Mouse (Mus musculus) testis, postnatal 14 days (tissue): ENCODE measurements around the gene Pigb.
"Not testable (repeated sequence)": the region's sequence is repeated elsewhere in the genome, so short reads cannot be mapped to it uniquely, and the experiment has no call there.

ENCODE experiments used
- DNase-seq: peaks from one replicate; pipeline ENCODE4 v3.0.0; 2021; ENCODE audit warnings: low spot score

Pigb gene

DNA sequence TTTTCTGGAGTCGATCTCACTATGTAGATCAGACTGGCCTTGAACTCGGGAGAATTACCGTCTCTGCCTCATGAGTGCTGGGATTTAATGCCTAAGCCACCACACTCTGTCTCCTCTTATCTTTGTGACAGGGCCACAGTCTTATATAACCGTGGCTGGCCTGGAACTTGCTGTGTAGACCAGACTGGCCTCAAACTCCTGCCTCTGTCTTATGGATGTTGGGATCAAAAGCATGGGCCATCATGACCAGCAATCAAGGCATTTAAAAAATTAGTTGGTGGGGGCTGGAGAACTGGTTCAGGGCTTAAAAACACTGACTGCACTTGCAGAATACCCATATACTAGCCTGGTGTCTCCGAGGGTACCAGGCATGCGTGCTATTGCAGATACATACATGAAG lies at the start of gene Pigb:
TSS of gene Pigb (minus strand) at position 299 of the 400 bp plus-strand sequence.
- DNase-seq, result no peak

DNA sequence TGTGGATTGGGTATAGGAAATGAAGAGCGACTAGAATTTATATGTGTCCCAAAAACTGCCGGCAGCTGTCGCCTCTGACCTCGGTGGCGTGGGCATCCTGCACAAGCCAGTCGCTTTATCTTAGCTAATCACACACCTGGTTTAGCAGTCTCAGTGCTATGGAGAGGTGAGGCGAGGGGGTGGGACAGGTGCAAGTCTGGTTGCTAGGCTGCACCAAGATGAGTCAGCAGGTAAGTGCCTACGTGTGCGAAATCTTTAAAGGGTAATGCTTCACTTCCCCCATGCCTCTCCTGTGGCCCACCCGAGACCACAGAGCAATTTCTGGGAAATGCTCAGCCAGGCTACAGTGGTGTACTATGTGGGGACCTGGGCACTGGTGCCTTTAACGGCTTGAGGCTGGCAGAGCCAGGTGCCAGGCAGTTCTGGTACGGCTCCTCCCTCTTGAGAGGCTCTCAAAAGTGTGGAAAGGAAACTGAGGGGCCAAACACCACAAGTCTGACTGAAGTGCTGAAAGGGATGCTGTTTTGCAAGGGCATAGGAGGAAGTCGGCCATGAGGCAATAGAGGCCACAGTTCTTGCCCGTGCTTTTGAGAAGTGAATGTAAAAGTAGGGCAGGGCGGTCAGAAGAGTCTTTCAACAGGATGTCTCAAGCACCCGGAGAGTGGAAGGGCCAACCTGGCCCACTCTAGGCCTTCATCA lies 49.2 kb upstream of the Pigb start:
- no peak for DNase-seq

DNA sequence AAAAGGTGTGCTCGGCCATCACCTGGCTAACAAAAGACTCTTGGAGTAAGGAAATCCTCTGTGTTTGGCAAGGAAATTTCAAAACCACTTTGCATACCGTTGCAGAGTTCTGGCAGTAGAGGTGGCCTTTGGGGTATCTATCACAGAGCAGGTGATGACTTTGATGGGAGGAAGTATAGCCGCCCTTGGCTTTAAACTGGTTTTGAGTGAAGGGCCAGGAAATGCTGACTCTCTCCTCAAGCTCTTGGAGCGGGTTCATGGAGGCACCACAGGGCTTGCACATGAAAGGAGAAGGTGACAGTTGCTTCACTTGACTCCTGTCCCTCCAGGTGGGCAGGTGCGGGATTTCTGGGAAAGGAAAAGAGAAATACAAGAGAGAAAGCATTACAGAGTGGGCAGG lies 47.4 kb upstream of the Pigb start:
- DNase-seq, result no peak

DNA sequence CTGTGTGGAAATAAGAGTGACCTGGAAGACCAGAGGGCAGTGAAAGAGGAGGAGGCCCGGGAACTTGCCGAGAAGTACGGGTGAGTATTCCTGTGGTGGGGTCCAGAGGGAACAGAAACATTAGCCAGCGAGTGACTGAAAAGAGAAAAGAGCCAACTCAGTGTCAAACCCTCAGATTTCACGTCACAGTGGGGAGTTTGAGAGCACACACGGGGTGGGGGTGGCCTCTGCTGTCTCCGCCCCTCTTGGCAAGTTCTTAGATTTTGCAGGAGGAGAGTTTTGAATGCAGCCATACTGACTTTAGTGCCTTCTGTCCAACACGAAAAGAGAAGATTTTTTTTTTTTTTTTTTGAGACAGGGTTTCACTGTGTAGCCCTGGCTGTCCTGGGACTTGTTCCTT lies 46.9 kb upstream of the Pigb start:
- no peak for DNase-seq

DNA sequence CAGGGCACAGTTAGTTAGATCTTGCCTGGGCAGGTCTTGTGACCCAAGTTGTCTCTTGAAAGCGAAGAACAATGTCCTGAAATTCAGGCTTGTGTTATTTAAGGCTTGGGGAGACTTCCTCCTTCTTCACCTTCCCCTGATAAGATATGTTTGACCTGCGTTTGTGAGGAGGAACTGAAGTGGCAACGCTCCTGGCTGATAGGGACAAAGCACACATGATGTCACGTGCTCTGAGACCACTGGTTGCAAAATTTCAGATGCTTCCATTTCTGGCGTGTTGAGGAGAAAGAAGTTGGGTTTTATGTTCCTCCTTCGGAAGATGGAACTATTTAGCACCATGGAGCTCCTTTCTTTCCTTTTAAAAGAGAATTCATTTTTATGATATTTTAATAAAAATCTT lies 45.7 kb upstream of the Pigb start:
- DNase-seq, result no peak

DNA sequence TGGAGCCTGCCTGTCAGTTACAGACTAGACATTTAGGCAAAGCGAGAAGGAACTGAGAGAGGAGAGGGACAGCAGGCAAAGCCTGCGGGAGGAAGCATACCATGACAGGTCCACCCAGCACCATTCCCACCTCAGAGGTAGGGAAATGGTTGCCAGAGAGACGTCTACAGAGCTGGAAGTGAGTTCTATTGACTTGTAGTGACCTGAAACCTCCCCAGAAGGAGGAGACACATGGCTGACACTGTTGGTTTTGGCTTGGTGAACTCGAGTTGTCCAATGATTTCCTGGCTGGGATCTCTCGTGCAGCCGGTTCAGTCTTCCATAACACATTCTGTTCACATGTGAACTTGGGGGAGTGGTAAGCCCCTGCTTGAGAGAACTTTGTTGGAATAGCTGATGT lies 43.8 kb upstream of the Pigb start:
- no peak for DNase-seq

DNA sequence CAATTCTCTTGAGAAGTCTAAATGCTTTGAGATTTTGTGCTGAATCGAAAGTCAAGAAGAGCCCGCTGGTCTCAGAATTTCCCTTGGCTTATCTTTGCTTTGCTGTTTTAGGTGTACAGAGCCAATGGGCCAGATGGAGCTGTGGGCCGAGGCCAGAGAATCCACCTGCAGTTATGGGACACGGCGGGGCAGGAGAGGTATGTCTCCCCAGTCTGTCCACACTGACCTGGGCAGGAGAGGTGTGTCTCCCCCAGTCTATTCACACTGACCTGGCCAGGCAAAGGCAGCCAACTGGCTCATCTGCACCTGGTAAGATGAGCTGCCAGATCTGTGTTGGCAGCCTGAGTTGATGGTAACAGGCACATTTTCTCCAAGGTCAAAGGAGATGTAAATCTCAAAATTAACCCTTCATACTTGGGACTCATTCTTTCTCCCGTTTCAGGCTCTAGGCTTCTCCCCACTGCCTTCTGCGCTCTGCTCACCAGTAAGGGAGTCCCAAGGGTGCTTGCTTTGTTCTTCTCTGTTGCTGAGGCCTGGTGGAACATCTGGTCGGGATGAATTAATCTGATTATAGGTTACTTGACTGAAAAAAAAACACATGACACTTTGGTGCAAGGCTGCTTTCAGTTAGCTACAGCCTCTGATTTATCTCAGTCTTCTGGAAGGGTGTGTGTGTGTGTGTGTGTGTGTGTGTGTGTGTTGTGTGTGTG lies 42.3 kb upstream of the Pigb start:
- DNase-seq, result no peak

DNA sequence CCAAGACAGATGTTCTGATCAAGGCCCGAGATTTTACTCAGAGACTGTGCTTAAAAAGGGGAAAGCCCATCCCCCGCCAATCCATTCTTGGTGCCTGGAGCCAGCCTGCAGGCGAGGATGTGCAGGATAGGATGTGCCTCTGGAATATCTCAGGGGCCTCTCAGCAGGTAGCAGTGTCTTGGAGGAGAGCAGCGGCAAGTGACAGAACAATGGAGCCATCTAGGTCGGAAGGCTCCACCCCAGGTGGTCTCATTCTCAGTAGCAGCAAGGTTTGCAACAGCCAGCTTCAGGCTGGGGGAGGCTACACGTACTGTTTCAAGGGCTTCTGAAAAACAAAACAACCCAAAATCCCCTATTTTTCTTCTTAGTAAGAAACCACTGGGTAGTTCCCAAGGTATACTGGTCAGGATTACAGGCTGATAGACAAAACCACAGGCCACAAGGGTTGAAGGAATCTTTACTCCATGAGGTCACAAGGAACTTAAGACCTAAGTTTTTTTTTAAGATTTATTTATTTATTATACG lies 39.7 kb upstream of the Pigb start:
- DNase-seq, result no peak

DNA sequence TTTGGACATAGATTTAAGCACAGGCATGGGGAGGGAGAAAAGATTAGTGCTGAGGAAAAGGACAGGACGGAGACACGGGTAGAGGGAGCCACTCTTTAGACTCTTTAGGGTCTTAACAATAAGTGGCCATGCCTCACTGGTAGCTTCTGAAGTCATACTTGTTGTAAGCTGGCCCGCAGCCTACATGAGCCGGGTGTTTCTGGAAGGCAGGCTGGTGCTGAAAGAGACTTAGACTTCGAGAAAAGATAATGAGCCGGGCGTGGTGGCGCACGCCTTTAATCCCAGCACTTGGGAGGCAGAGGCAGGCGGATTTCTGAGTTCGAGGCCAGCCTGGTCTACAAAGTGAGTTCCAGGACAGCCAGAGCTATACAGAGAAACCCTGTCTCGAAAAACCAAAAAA lies 39.2 kb upstream of the Pigb start:
- not testable (repeated sequence) for DNase-seq

DNA sequence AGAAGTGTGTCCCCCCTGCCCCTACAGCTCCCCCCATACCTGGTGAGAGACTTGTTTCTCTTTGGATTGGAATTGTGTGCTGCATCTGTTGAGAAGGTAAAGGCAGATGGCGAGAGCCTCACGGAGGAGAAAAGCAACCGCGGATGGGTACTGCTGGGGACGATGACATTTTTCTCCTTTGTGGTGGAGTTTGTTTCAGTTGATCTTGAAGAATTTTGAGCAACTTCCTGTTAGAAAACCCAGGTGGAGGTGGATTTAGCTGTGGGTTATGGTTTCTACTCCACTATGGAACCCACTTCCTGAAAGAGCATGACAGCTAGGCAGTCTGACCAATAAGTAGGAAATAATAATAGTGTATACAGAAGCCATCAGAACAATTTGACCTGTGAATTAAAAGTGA lies 33.0 kb upstream of the Pigb start:
- DNase-seq, result no peak

DNA sequence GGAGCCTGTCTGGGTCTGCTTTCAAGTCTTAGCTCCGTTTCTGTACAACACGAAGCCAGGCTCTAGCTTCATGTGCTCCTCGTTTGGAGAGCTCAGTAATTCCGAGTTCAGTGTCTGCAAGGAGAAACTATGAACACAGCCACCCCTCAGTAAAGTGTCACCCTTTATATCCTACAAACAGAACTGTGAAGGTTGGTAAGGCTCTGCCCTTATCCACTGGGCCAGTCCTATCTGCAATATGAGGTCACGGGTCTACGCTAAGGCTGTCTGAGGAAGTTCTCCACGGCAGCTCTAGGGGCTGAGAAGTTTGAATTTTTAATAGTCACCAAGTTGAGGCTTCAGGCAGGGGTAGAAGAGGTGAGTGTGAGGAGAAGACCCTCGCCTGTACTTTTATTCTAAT lies 32.2 kb upstream of the Pigb start:
- DNase-seq, result no peak

DNA sequence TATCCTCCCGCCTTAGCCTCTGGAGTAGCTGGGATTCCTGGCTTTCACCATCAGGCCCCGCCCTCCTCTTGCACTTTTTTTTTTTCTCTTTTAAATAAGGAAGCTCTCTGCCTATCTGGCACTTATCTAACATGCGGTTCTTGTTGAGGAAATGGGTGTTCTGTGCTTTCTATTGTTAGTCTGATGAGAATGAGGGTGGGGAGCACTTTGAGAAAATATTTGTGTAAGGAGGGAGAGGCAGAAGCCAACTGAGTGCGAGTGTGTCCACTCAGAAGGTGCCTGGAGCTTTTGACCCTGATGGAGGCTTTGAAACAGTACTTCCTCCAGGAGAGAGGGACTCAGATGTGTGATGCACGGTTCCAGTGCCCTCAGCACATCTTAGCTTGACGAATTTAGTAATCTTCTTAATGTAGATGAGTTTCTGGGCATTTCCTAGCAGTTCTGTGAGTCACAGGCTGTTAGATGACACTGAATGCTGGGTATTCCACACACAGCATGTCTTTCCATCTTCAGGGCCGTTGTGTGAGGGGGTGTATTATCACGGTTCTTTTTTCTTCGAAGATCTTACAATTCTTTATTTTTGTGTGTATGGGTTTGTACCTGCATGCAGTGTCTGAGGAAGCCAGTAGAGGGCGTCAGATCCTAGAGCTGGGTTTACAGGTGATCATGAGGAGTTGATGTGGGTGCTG lies 30.9 kb upstream of the Pigb start:
- no peak for DNase-seq

DNA sequence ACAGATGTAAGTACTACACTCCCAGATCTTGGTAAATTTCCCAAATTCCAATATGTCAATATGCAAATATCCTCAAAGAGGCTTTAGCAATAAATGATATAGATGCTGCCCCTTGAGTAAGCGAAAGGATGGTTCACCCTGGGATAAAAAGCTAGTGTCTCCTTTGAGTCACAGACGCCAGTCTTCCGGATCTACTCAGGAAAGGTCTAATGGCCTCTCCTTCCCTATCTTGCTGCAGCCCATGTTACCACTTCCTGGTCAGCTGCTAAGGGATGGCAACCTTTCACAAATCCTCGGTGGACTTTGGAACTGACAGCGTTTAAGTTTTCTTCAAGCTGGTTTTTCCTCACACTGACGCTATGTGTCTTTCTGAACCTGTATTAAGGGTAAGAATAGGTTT lies 28.5 kb upstream of the Pigb start:
- DNase-seq, result no peak

DNA sequence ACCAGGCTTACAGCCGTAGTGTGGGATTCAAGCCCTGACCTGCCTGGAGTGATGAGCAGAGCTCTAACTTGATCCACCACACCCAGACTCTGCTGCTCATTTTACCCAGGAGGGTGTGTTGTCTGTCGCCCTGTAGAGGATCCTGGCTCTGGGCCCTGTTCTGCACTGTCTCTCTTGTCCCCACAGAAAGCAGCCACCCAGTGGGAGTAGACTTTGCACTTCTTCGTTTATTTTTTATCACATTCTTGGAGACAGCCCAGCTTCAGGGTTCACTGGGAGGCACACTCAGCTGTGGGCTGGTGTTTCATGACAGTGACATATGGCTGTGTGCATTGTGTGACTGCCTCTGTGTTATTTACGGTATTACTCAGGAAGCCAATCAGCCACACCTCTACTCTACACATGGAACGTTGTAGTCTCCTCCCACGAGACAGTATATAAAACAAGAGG lies 28.1 kb upstream of the Pigb start:
- no peak for DNase-seq

DNA sequence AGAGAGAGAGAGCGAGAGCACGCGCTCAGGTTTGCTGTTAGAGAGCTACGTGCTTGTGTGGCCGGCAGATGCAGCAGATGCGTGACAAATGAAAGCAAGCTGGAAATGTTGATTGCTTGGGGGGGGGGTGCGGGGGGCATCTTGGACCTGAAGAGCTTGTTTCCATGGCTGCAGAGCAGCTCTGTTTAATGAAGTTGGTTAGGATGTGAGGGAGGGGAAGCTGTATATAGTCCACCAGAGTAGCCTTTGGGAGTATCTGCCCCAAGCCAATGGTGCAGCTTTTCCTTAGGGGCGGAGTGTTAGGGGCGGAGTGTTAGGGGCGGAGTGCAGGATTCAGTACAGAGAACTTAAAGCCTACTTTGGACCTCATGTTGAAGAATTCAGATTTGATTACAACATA lies 26.9 kb upstream of the Pigb start:
- DNase-seq, result no peak

DNA sequence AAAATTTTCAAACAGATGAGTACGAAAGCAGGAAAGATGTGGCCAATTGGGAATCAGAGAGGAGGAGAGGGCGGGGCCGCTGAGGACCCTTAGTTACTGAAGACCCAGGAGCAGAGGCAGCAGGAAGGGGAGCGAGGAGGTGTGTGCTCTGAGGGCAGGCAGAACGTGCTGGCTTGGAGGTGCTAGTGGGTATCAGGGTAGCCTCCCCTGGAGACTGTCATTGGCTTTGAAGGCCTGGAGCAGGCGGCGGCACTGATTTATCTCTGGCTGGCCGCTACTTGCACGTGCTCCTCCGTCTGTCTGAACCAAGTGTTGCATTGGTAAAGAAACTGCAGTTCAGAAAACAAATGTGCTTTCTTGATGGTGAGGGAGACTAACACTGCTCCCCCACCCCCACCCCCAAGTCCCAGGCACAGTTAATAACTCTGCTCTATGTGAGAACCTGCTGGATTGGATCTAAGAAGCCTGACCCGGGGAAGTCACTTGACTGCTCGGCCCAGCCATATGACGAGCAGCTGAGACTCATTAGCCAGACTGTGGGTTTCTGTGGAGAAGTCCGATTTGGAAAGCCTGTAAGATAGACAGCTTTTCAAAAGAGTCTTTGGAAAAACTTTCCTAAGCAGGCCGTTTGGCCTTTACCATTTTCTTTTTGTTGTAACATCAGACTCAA lies 23.6 kb upstream of the Pigb start:
- no peak for DNase-seq

DNA sequence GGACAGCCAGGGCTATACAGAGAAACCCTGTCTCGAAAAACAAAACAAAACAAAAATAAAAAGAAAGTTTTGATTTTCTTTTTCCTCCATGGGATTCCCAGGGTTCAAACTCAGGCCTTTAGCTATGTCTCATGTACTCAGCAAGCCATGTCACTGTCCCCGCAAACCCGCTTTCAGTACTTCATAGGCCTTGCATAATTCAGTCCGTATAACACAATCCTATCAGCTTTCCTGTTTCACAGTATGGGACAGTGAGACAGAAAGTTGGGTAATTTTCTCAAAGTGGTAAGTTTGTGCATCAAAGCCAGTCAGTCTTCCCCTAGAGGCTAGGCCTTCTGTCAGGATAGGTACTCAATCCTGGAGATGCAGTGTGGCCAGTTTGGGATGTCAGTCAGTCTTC lies 19.0 kb upstream of the Pigb start:
- no peak for DNase-seq

DNA sequence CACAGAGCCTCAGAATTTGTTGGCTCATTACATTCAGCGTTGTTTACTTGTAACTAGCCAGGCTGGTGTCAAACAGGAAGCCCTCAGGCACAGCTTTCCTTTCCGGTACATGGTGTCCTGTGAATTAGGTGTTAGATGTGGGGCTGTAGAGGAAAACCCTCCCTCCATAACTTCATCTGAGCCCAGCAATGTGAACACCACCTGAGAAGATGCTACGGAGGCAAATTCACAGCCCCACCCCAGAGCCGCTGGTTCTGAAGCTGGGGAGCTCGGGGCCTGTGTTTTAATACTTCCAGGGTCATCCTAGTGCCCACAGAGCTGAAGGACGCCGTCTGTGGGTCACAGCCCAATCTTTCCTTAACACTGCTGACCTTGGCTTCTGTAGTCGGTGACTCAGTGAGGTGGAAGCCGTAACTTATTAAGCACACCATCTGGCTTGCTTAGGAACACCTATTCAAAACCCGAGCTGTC lies 15.3 kb upstream of the Pigb start:
- no peak for DNase-seq

DNA sequence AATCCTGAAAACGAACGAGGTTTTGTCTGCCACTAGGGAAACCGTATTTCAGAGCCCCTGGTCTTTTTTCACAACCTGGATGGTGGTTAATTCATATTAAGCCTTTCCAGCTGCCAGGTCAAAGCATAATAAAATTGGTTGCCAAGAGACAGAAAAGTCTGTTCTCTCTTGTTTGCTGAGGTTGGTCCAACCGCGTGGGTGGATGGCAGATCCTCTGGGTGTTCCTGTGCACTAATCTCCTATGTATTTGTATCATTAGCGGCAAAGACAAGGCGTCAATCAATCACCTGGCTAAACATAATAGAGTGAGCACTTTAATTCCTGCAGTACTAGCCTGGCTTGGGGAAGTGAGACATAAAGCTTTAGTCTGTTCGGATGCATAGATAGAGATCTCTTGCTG lies 10.4 kb upstream of the Pigb start:
- no peak for DNase-seq

DNA sequence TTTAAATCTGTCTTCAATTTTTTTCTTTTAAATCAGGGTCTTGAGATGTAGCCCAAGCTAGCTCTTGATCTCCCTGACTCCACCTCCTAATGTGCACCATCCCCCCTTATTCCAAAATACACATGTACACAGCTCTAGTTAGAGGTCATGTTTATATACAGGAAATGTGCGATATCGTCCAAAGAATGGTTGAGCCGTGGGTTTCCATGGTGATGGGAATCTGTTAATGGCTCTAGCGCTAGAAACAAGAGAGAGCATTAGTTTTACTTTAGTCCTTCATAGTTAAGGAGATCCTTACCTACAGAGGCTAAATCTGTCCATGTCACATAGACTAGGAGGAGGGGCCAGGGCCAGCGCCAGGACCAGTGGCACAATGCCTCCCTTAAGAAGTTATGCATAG lies 9.7 kb upstream of the Pigb start:
- no peak for DNase-seq

DNA sequence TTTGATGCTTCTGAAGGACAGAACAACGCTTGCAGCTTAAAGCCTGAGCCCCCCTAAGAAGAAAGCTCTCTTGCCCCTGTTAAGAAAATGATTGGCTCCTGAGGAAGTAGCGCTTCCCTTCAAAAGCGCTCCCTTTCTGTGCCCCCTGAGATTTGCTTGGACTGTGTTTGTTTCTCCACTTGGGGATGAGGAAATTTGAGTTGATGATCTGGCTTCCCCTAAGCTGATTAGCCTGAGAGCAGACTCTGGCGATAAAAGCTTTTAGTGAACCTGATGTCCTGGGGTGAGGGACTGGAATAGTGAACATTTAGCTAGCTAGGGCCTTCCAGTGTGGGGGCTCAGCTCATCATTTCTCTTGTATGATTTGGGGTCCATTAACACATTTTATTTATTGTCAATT lies 8.7 kb upstream of the Pigb start:
- DNase-seq, result no peak

DNA sequence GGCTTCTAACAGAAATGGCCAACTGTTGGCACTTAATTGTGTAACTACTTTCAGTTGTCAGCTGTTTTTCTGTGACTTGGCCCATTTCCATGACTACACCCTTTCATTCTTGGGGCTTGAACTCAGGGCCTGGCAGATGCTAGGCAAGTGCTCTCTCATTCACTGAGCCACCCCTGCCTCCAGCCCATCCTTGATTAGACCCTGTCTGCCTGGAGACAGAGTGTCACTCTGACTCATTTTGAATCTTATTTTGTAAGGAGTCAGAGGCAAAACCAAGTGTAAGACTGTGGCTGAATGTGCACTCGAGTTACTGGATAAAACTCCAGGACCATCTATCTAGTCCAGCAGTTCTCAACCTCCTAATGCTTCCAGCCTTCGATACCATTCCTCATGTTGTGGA lies 7.7 kb upstream of the Pigb start:
- no peak for DNase-seq
